Mouse (Mus musculus): ENCODE data around the gene Wdhd1. TPM values are rescaled to one million over a fixed set of nuclear protein-coding genes. Genes with fewer than 3 reads are reported as not detected.

Wdhd1 gene
- total and polyA plus RNA-seq, 3 experiments: 37.1 to 81.0 (median 61.4) TPM

DNA sequence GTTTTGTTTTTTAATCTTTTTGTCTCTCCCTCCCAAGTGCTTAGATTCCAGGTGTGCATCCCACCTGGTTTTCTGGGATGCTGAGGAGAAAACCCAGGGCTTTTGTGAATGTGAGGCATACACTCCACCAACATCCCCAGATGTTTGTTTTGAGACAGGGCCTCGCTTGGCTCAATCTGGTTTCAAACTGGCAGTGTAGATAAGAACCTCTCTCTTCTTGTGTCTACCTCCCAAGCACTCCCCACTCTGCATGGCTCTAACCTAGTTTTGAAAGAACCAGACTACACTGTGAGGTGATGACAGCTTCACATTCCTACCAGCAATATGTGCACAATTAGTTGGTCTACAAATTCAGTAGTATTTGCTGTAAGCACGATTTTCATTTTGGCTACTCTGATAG, 43.1 kb downstream of the Wdhd1 start:
- Histone ChIP-seq H3K9ac (ENCODE audit: insufficient read depth, low read depth) (no peak overlapping the region), H3K79me2 (replicated peaks; ENCODE audit: control insufficient read depth, extremely low read depth, insufficient read depth, poor library complexity, severe bottlenecking) (no peaks in the 10 kb centered on the region), H3K27me3 (replicated peaks) (no peaks in the 10 kb centered on the region), H3K4me1 (ENCODE audit: control insufficient read depth in 1 of 2, insufficient read depth in 2 of 2) (0 out of 4 replicates have a peak, but pooled peaks cover 0 to 2% of the 10 kb centered on the region in 2 experiments), H3K4me3 (replicated peaks in 1 of 3; ENCODE audit: low read depth in 2 of 3, low read length in 2 of 3, poor library complexity in 1 of 3) (no peak overlapping the region), H3K4me2 (ENCODE audit: insufficient read depth, low read depth, poor library complexity, severe bottlenecking) (no peak overlapping the region), H3K9me3 (replicated peaks; ENCODE audit: low read length) (peaks cover 10% of the 10 kb centered on the region), H3K27ac (ENCODE audit: insufficient read depth, low read depth) (no peak overlapping the region), H3K36me3 (replicated peaks in 1 of 2; ENCODE audit: control insufficient read depth in 1 of 2, insufficient read depth in 1 of 2, low read length in 1 of 2) (no peaks in the 10 kb centered on the region)
- TF ChIP-seq CHD1 (IDR thresholded peaks at IDR 0.05; ENCODE audit: low read depth, low read length): no peak
- no peak for TF ChIP-seq PAX5 (IDR thresholded peaks at IDR 0.05; ENCODE audit: low read length)
- no peak for TF ChIP-seq MXI1 (IDR thresholded peaks at IDR 0.05; ENCODE audit: low read depth, low read length)
- TF ChIP-seq ZKSCAN1 (IDR thresholded peaks at IDR 0.05; ENCODE audit: borderline replicate concordance, low read depth, low read length): no peak
- TF ChIP-seq MAX (IDR thresholded peaks at IDR 0.05; ENCODE audit: low read length): no peak
- TF ChIP-seq SMC3 (IDR thresholded peaks at IDR 0.05; ENCODE audit: low read depth, low read length): no peak
- no peak for TF ChIP-seq RCOR1 (conservative IDR thresholded peaks at IDR 0.05; ENCODE audit: low read depth, low read length)
- TF ChIP-seq E2F4 (IDR thresholded peaks at IDR 0.05; ENCODE audit: insufficient replicate concordance, low read depth, low read length): no peak
- TF ChIP-seq CHD2 (IDR thresholded peaks at IDR 0.05; ENCODE audit: low read length): no peak
- no peak for TF ChIP-seq MEF2A (IDR thresholded peaks at IDR 0.05; ENCODE audit: borderline replicate concordance, low read depth, low read length)
- TF ChIP-seq TBP (conservative IDR thresholded peaks at IDR 0.05; ENCODE audit: low read depth, low read length): no peak
- TF ChIP-seq CTCF (conservative IDR thresholded peaks at IDR 0.05 in 1 of 2, IDR thresholded peaks at IDR 0.05 in 1 of 2; ENCODE audit: low read depth in 2 of 2, low read length in 2 of 2): no peak
- TF ChIP-seq JUN (IDR thresholded peaks at IDR 0.05; ENCODE audit: insufficient read depth, low read depth, low read length): no peak
- TF ChIP-seq ETS1 (conservative IDR thresholded peaks at IDR 0.05; ENCODE audit: low read depth, low read length): no peak
- in situ Hi-C loops (cut with MboI; ENCODE audit: low pct_ligation_motif_present, low pct_unique_long_range_greater_than_20kb, low sequenced_read_pairs) (loop anchor here (25.0 kb wide), 1 partner anchor 346 kb away; the partner anchor contains the start of gene Samd4), dilution Hi-C loops (cut with MboI; ENCODE audit: extremely low pct_ligation_motif_present, extremely low pct_unique_long_range_greater_than_20kb, low sequenced_read_pairs) (no loop called here)
- no peak for DNase-seq (ENCODE audit: extremely low read depth)

DNA sequence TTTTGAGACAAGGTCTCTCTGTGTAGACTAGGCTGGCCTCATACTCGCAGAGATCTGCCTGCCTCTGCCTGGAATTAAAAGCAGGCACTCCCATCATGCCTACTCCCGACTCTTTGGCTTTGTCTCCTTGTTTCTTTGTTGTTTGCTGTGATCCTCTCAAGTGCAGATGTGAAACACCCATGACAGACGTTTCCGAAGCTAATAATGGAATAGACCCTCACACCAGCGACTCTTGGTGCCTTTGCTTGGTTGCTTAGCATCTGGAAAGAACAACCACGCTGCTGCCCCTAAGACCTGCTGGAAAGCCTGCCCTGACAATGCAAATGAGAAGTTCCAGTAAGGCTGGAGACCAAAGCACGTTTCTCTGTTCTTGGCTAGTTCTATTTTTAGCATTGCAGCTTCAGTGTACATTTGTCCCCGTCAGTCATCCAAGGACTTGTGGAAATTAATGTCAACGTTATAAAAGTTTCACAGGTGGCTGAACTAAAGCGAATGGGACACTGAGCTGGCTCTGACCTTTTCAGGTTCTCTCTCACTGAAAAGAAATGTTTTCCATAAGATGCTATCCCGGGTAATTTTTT, 46.8 kb downstream of the Wdhd1 start:
- Histone ChIP-seq H3K4me1 (ENCODE audit: control insufficient read depth in 1 of 2, insufficient read depth in 2 of 2) (peaks cover 0 to 2% of the 10 kb centered on the region in 2 experiments; a peak in 1 of 4 replicates), H3K27ac (ENCODE audit: insufficient read depth, low read depth) (no peak overlapping the region), H3K9me3 (replicated peaks; ENCODE audit: low read length) (no peaks in the 10 kb centered on the region), H3K4me3 (replicated peaks in 1 of 3; ENCODE audit: low read depth in 2 of 3, low read length in 2 of 3, poor library complexity in 1 of 3) (no peak overlapping the region), H3K36me3 (replicated peaks in 1 of 2; ENCODE audit: control insufficient read depth in 1 of 2, insufficient read depth in 1 of 2, low read length in 1 of 2) (no peaks in the 10 kb centered on the region), H3K27me3 (replicated peaks) (no peaks in the 10 kb centered on the region), H3K4me2 (ENCODE audit: insufficient read depth, low read depth, poor library complexity, severe bottlenecking) (no peak overlapping the region), H3K9ac (ENCODE audit: insufficient read depth, low read depth) (no peak overlapping the region), H3K79me2 (replicated peaks; ENCODE audit: control insufficient read depth, extremely low read depth, insufficient read depth, poor library complexity, severe bottlenecking) (no peaks in the 10 kb centered on the region)
- TF ChIP-seq BHLHE40 (IDR thresholded peaks at IDR 0.05; ENCODE audit: low read depth, low read length) (0 out of 2 replicates have a peak, but pooled peaks have one; percentile 11), MAZ (IDR thresholded peaks at IDR 0.05; ENCODE audit: low read depth, low read length) (no peak)
- DNase-seq (ENCODE audit: extremely low read depth): no peak
- dilution Hi-C loops (cut with MboI; ENCODE audit: extremely low pct_ligation_motif_present, extremely low pct_unique_long_range_greater_than_20kb, low sequenced_read_pairs): no loop called here
- in situ Hi-C loops (cut with MboI; ENCODE audit: low pct_ligation_motif_present, low pct_unique_long_range_greater_than_20kb, low sequenced_read_pairs): loop anchor here (25.0 kb wide), 1 partner anchor 343 kb away; the partner anchor contains the start of gene Samd4

Data from CH12.LX (cell line).